Mouse (Mus musculus): ENCODE results near the gene Vmn1r55.

- no peak for TF ChIP-seq CTCF (IDR thresholded peaks at IDR 0.05; ENCODE audit: borderline replicate concordance, control insufficient read depth, extremely low read depth, insufficient read depth, low read length, poor library complexity)
- TF ChIP-seq POLR2A (IDR thresholded peaks at IDR 0.05; ENCODE audit: control insufficient read depth, extremely low read depth, insufficient read depth, low read length, poor library complexity), result no peak
Observed at GRCm38 (mm10) chr7:5109301-5109700, 40.2 kb downstream of the Vmn1r55 start.
